Mouse (Mus musculus) neutrophil, adult 65 days (primary cell): ENCODE data around the gene Abhd11. TPM values are rescaled to one million over a fixed set of nuclear protein-coding genes. Genes with fewer than 3 reads are reported as not detected.

Experiments used
- total RNA-seq: library from RNA; stranded (reverse); gene quantifications from 2 replicates; pipeline ENCODE4 v1.2.4, GENCODE M21; 2023

The Abhd11 gene
- total RNA-seq: 16.6 and 19.8 TPM in 2 replicates

DNA sequence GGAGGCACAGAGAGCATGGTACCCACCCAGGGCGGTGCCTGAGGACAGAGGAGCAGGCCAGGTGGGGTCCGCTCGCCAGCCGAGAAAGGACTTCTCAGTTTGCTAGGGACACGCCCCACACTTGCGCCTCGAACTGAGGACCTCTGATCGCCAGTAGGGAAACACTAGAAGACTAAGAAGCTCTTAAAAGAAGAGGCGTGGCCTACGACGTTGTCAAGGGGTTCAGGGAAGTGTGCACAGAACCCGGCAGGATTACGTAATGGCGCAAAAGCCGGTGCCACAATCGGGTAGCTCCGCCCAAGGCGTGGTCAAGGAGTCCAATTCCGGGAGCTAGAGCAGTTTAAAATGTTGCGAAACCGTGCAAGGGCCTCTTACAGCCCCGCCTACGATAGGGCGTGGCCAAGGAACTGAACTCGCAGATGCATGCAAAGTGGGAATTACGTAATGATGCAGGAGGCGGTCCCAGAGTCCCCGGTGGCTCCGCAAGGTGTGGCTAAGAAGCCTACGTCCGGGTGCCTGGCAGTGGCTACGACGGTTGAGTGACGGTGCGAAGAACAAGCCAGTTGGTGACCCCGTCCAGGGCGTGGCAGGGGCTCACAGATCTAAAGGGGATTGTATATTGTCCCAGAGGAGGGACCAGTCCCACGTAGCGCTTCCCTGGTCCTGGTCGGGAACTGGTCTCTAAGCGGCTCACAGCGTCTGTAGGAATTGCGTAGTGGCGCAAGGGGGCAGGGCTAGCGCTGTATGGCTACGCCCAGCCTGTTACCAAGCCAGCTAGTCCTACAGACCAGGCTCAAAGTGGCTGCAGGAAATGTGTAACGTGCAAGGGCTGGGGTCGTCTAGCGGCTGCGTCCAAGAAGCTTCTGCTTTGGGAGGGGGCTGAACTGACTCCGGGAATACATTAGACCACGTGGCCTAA is at the start of gene Abhd11:
Abhd11 (plus strand) TSS at position 482 of the 919 bp plus-strand sequence.

DNA sequence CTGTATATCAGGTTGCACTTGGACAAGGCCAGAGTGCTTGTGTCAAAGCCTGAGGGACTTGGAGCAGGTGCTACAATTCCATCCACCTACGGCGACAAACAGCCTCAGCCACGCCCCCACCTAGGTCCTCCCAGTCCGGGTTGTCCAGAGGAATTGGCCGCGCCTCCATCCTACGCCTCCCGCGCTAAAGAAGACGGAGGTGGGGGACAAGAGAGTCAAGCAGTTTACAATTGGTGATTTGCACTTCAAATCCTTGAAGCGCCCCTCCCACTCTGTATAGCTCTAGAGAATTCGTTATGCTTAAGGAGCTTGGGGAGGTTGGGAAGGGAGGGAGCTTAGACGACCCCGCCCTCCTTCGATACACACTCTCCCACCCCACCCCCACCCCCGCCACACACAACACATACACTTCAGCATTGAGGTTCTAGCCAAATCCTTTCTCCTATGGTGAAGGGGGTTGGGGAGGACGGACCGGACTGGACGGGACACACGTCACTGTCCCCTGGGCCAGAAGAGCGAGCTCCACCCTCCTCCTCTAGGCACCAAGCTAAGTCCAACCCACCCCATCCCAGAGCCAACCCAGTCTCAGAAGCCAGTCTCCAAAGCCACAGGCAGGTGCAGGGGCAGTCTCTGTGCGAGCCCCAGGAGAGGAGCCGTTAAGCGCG is 23.2 kb upstream of the Abhd11 start, which contains the start of gene Cldn3:
Cldn3 (plus strand) TSS at position 582 of the 665 bp plus-strand sequence.

DNA sequence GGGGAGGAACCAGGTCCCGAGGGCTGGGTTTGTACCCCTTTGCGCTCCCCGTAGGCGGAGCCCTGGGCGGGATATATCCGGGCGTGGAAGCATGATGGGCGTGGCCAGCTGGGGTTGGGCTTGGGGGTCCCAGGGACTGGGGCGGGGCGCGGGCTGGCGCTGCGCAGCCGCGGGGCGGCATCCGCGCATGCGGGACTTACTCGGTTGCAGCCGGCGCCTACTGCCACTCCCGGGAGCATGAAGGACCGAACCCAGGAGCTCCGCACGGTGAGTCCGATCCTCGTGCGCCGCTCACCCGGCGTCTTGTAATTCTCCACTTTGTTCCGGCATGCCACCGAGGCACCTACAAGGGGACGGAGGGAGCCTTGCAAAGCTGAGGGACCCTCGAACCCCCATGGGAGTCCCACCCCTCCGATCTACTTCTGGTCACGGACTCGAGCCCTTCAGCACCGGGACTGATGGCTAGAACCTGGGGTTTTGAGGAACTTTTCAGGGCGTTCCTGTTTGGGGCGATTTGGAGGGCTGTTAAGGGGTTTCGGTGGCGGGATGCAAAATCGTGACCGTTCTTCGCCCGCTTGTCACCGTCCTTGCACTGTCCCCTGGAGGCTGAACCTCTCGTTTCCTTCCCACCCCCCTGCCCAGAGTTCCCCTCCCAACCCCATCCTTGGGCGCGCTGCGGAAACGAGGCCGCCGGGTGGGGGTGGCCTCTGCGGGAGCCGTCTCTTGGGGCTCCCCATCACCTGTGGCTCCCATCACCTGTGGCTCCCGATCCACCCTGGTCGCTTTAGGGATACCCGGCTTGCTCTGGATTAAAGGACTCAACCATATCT is 14.6 kb downstream of the Abhd11 start, which contains the start of gene Stx1a:
Stx1a (plus strand) TSS at position 139 of the 830 bp plus-strand sequence.

Other genes starting within 250 kb of the Abhd11 start
- gene Tmem270, start 102.4 kb upstream of the Abhd11 start, total RNA-seq: not detected in 2 replicates
- gene Cldn13, start 93.6 kb upstream of the Abhd11 start, total RNA-seq: 0.60 and 1.4 TPM in 2 replicates
- 1.6 and 1.8 TPM in 2 replicates for gene Mettl27, start 76.8 kb upstream of the Abhd11 start, total RNA-seq
- gene Cldn4, start 62.2 kb upstream of the Abhd11 start, total RNA-seq: not detected in 2 replicates
- gene Cldn3, start 22.9 kb upstream of the Abhd11 start, total RNA-seq: not detected in 2 replicates
- gene Stx1a, start 14.3 kb downstream of the Abhd11 start, total RNA-seq: 0.29 TPM in 1 of 2 replicates, not detected in the other
- 14.7 and 16.3 TPM in 2 replicates for gene Dnajc30, start 55.0 kb downstream of the Abhd11 start, total RNA-seq
- 35.7 and 37.2 TPM in 2 replicates for gene Bud23, start 55.8 kb downstream of the Abhd11 start, total RNA-seq
- not detected in 2 replicates for gene Vps37d, start 69.1 kb downstream of the Abhd11 start, total RNA-seq
- gene Mlxipl, start 80.7 kb downstream of the Abhd11 start, total RNA-seq: 0.77 TPM in 1 of 2 replicates, not detected in the other
- gene Tbl2, start 140.5 kb downstream of the Abhd11 start, total RNA-seq: 8.1 and 9.3 TPM in 2 replicates
- gene Bcl7b, start 159.1 kb downstream of the Abhd11 start, total RNA-seq: 32.0 and 34.6 TPM in 2 replicates
- 79.3 and 103 TPM in 2 replicates for gene Baz1b, start 178.1 kb downstream of the Abhd11 start, total RNA-seq
- 0.19 and 0.27 TPM in 2 replicates for gene Fzd9, start 242.1 kb downstream of the Abhd11 start, total RNA-seq